Mouse (Mus musculus): ENCODE results near the gene Mad2l2. TPM values are rescaled to one million over a fixed set of nuclear protein-coding genes. Genes with fewer than 3 reads are reported as not detected.
"Not testable (repeated sequence)": the region's sequence is repeated elsewhere in the genome, so short reads cannot be mapped to it uniquely, and the experiment has no call there.

The Mad2l2 gene
- polyA plus RNA-seq, 1 experiment from 2014 or later: 52.7 TPM

DNA sequence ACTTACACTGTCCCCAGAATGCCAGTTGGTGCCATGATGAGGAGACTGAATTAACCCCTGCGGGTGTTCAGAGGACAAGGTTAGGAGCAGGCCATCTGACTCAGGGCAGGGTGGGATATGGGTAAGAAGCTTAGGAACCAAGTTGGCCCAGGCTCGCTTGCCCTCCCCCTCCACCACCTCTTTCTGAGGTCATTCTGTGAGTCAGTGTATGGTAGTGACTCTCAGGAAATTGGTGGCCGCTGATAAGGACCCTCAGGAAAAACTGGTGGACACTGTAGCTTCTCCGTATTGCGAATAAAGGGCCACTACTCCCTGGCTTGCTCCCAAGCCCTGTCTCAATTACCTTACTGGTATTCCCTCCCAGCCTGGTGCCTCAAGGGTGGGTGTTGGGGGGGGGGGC is 21.0 kb upstream of the Mad2l2 start:
- Histone ChIP-seq H3K9ac (no peak overlapping the region), H3K27ac (replicated peaks) (no peak overlapping the region), H3K36me3 (no peaks in the 10 kb centered on the region), H3K27me3 (no peaks in the 10 kb centered on the region; the same call in 1 of the 2 replicates), H3K4me1 (no peaks in the 10 kb centered on the region), H3K4me3 (replicated peaks) (no peak overlapping the region), H3K4me2 (replicated peaks) (no peak overlapping the region), H3K9me3 (replicated peaks) (no peaks in the 10 kb centered on the region)
- ATAC-seq (ENCODE audit: insufficient number of reproducible peaks, low FRiP score, low TSS enrichment, low read depth): no peak
- 77% methylated on average over 5 of the region's 5 CpGs for WGBS

DNA sequence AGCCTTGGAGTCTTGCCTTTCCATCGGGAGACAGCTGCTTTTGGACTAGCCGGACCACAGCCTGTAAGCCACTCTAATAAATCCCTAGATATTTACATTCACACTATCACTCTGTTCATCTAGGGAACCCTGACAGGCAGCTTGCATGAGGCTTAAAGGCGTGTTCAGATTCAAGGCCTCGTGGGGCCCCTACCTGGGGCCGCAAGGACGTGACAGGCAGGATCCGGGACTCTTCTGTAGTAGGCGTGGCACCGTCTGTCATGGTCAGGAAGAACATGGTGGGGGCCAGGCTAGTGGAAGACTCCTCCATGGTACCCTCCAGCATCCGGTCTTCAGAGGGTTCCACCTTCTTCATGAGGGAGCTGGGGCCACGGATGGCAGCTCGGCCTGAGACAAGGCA is 17.7 kb upstream of the Mad2l2 start:
- no peak overlapping the region for H3K4me2 ChIP-seq (replicated peaks)
- no peaks in the 10 kb centered on the region for H3K9me3 ChIP-seq (replicated peaks)
- H3K36me3 ChIP-seq: no peaks in the 10 kb centered on the region
- no peak overlapping the region for H3K9ac ChIP-seq
- no peak for ATAC-seq (ENCODE audit: insufficient number of reproducible peaks, low FRiP score, low TSS enrichment, low read depth)
- H3K27me3 ChIP-seq: peaks cover 9% of the 10 kb centered on the region; the same call in 1 of the 2 replicates
- WGBS: 68% methylated on average over 12 of the region's 12 CpGs
- H3K4me3 ChIP-seq (replicated peaks): no peak overlapping the region
- H3K27ac ChIP-seq (replicated peaks): no peak overlapping the region
- H3K4me1 ChIP-seq: peaks cover 6% of the 10 kb centered on the region; the same call in 1 of the 2 replicates

DNA sequence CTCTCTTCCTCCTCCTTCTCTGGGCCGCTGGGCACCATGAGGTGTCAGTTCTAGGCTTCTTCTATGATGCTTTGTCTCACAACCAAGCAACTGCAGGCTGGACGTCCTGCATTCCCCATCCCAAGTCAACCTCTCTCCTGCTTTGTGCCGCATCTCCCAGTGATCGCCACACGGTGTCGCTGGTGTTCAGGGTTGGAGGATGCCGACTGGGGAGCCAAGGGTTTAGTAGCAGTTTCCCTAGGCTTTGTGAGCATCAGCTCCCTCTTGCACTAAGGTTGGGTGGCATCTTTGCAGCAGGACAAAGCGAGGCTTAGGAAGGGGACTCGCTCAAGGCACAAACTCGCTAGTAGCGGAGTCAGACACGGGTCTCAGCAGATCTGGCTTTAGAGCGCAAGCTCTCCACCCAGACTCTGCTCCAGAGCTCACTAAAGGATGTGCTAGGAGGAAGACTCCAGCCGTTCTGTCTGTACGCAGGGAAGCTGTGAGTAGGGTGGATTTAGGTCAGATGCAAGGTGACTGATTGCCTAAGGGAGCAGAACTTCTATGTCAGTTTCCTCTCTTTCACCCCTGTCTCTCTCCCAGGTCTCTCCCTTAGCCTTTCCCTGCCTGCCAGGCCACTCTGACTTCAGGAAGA is 15.3 kb upstream of the Mad2l2 start:
- WGBS: 5% methylated on average over 15 of the region's 15 CpGs
- ATAC-seq (ENCODE audit: insufficient number of reproducible peaks, low FRiP score, low TSS enrichment, low read depth): no peak
- peak overlapping the region; percentile 21; the same call in 1 of the 2 replicates for H3K4me2 ChIP-seq (replicated peaks)
- no peaks in the 10 kb centered on the region for H3K36me3 ChIP-seq
- peaks cover 9% of the 10 kb centered on the region; the same call in 1 of the 2 replicates for H3K27me3 ChIP-seq
- peaks cover 6% of the 10 kb centered on the region; the same call in 1 of the 2 replicates for H3K4me1 ChIP-seq
- H3K9ac ChIP-seq: no peak overlapping the region
- no peaks in the 10 kb centered on the region for H3K9me3 ChIP-seq (replicated peaks)
- no peak overlapping the region for H3K4me3 ChIP-seq (replicated peaks)
- H3K27ac ChIP-seq (replicated peaks): no peak overlapping the region

DNA sequence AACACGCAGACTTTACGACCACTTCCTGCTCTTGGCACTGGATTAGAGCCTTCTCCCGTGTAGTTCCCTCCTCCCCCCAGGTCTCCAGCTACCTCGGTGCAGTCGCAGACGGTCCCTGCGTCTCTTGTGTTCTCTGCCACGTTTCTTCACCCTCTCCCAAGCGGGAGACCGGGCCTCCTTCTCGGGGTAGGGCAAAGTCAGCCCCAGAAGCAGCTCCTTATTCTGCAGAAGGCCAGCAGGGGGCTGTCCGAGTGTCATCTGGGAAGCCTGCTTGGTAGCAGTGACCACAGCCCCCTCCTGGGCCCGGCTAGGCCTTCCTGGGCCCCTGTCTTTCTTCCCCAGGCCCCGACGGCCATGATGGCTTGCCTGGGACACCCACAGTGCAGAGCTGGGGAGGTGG is 14.7 kb upstream of the Mad2l2 start:
- ATAC-seq (ENCODE audit: insufficient number of reproducible peaks, low FRiP score, low TSS enrichment, low read depth): no peak; the same call in 1 of the 2 replicates
- 3% methylated on average over 15 of the region's 15 CpGs for WGBS
- Histone ChIP-seq H3K27ac (replicated peaks) (no peak overlapping the region), H3K4me2 (replicated peaks) (peak overlapping the region; percentile 17; the same call in 1 of the 2 replicates), H3K27me3 (peaks cover 9% of the 10 kb centered on the region; the same call in 1 of the 2 replicates), H3K36me3 (no peaks in the 10 kb centered on the region), H3K9me3 (replicated peaks) (no peaks in the 10 kb centered on the region), H3K9ac (no peak overlapping the region), H3K4me3 (replicated peaks) (no peak overlapping the region), H3K4me1 (peaks cover 6% of the 10 kb centered on the region; the same call in 1 of the 2 replicates)

DNA sequence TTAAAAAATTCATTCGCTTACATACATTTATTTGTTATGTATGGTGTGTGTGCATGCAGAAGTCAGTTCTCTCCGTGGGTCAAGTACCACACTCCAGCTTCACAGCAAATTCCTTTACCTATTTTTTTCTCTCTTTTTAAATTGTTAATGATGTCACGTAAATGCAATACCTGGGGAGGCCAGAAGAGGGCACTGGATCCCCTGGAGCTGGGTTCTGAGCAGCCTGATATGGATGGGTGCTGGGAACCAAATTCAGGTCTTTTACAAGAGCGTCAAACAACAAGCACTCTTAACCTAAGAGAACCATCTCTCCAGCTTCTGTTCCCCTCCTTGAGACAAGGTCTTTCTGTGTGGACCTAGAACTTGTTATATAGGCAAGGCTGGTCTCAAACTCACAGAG is 13.5 kb upstream of the Mad2l2 start:
- H3K4me3 ChIP-seq (replicated peaks): no peak overlapping the region
- peaks cover 13% of the 10 kb centered on the region; the same call in 1 of the 2 replicates for H3K4me1 ChIP-seq
- H3K9me3 ChIP-seq (replicated peaks): no peaks in the 10 kb centered on the region
- no peak overlapping the region for H3K27ac ChIP-seq (replicated peaks)
- H3K9ac ChIP-seq: no peak overlapping the region
- 78% methylated on average over 4 of the region's 4 CpGs for WGBS
- no peak overlapping the region for H3K4me2 ChIP-seq (replicated peaks)
- no peak for ATAC-seq (ENCODE audit: insufficient number of reproducible peaks, low FRiP score, low TSS enrichment, low read depth)
- peaks cover 9% of the 10 kb centered on the region; the same call in 1 of the 2 replicates for H3K27me3 ChIP-seq
- no peaks in the 10 kb centered on the region for H3K36me3 ChIP-seq

DNA sequence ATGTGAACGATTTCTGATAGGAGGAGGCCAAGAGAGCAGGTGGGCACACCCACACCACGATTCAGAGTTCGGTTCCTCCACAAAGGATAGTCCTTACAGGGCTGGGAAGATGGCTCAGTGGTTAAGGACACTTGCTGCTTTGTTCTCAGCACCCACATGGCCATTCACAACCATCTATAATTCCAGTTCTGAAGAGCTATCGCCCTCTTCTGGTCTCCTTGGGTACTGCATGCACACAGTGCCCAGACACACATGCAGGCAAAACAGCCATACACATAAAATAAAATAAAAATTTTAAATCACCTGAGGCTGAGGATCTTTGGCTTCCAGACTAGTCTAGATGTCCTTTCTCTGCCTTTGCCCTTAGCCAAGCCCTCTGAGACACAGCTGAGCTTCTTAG is 12.8 kb upstream of the Mad2l2 start:
- no peak overlapping the region for H3K4me2 ChIP-seq (replicated peaks)
- H3K9me3 ChIP-seq (replicated peaks): no peaks in the 10 kb centered on the region
- no peak overlapping the region for H3K27ac ChIP-seq (replicated peaks)
- H3K27me3 ChIP-seq: peaks cover 9% of the 10 kb centered on the region; the same call in 1 of the 2 replicates
- ATAC-seq (ENCODE audit: insufficient number of reproducible peaks, low FRiP score, low TSS enrichment, low read depth): no peak
- H3K9ac ChIP-seq: no peak overlapping the region
- WGBS: 74% methylated on average over 4 of the region's 4 CpGs
- peaks cover 17% of the 10 kb centered on the region for H3K4me1 ChIP-seq
- no peak overlapping the region for H3K4me3 ChIP-seq (replicated peaks)
- no peaks in the 10 kb centered on the region for H3K36me3 ChIP-seq

DNA sequence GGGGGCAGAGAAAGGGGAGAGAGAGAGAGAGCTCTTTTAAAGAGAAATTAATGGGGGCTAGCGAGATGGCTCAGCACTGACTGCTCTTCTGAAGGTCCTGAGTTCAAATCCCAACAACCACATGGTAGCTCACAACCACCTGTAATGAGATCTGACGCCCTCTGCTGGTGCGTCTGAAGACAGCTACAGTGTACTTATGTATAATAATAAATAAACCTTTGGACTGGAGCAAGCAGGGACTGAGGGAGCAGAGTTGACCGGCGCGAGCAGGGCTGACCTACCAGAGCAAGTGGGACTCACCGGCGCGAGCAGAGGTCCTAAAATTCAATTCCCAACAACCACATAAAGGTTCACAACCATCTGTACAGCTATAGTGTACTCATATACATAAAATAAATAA is 10.6 kb upstream of the Mad2l2 start:
- peaks cover 21% of the 10 kb centered on the region for H3K4me1 ChIP-seq
- H3K27me3 ChIP-seq; H3K4me2 ChIP-seq (replicated peaks); H3K4me3 ChIP-seq (replicated peaks); ATAC-seq (ENCODE audit: insufficient number of reproducible peaks, low FRiP score, low TSS enrichment, low read depth); H3K9ac ChIP-seq; H3K36me3 ChIP-seq; H3K27ac ChIP-seq (replicated peaks); H3K9me3 ChIP-seq (replicated peaks): not testable (repeated sequence)
- 86% methylated on average over 9 of the region's 9 CpGs for WGBS

DNA sequence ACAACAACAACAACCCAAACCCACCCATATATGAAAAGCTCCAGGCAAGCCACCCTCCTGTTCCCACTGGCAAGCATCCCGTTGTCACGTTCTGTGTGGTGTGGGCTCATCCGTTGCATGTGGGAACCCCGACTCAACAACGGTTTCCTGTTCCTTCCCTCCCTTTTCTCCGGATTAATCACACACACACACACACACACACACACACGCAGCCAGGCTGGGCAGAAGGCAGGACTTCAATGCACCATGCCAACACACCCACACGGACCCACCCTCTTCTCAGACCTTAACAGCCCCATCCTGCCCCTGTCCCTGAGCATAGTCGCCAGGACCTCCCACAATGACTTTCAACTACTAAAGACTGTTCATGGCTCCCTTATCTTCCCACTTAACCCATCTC is 9.6 kb upstream of the Mad2l2 start:
- no peak overlapping the region for H3K4me3 ChIP-seq (replicated peaks)
- no peaks in the 10 kb centered on the region for H3K36me3 ChIP-seq
- 60% methylated on average over 9 of the region's 9 CpGs for WGBS
- no peaks in the 10 kb centered on the region for H3K9me3 ChIP-seq (replicated peaks)
- no peak overlapping the region for H3K9ac ChIP-seq
- H3K4me2 ChIP-seq (replicated peaks): no peak overlapping the region
- no peak for ATAC-seq (ENCODE audit: insufficient number of reproducible peaks, low FRiP score, low TSS enrichment, low read depth)
- H3K4me1 ChIP-seq: peaks cover 16% of the 10 kb centered on the region
- H3K27ac ChIP-seq (replicated peaks): no peak overlapping the region
- peaks cover 2% of the 10 kb centered on the region; the same call in 1 of the 2 replicates for H3K27me3 ChIP-seq

DNA sequence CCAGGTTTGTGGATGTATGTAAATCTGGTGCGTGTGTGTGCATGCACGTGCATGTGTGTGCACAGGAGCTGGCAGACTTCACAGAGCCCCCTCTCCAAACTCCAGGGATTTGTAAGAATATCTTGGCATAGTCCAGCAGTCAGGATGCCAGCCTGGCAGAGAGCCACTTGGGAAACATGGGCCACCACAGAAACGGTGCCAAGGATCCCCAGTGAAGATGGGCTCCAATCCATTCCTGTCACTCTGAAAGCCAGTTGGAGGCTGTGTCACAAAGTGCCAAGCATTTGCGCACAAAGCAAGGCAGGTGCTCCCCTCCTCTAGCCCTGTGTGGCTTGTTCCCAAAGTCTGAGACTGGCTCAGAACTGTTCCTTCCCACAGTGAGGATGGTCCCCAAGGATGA is 8.8 kb upstream of the Mad2l2 start:
- no peak for ATAC-seq (ENCODE audit: insufficient number of reproducible peaks, low FRiP score, low TSS enrichment, low read depth)
- Histone ChIP-seq H3K27ac (replicated peaks) (no peak overlapping the region), H3K9me3 (replicated peaks) (no peaks in the 10 kb centered on the region), H3K9ac (no peak overlapping the region), H3K4me1 (peaks cover 15% of the 10 kb centered on the region), H3K4me2 (replicated peaks) (no peak overlapping the region), H3K36me3 (no peaks in the 10 kb centered on the region), H3K4me3 (replicated peaks) (no peak overlapping the region), H3K27me3 (no peaks in the 10 kb centered on the region)
- WGBS: 71% methylated on average over 4 of the region's 4 CpGs

DNA sequence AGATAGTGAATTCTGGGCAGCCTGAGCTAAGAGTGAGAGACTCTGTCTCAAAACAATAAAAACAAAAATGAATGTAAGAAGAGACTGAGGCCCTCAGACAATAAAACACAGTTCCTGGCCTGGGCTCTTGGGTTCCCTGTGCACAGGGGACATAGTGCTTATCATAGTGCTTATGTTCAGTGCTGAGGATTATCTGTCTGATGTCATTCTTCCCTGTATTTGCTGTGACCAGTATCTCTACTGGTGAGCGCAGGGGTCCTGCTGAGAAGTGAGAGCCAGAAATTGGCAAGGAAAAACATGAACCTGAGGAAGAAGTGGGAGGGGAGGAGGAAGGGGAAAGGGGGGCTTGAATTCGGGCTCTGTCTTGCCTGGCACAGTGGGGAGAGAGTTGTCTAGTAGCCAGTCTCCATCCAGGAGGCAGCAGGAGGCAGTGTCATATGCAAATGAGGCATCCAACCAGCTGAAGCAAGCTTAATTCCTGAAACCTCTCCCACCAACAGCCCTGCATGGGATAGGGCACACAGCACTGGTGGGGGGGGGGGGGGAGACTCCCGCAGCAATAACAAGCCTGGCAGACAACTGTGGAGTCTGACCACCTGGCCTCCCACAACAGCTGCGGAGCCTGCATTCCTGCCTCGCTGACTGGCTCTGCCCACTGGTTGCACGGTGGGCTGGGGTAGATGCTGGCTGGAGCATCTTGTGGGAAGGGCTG is 8.0 kb upstream of the Mad2l2 start:
- Histone ChIP-seq H3K27ac (replicated peaks) (no peak overlapping the region), H3K36me3 (no peaks in the 10 kb centered on the region), H3K4me1 (peaks cover 15% of the 10 kb centered on the region), H3K27me3 (no peaks in the 10 kb centered on the region), H3K4me3 (replicated peaks) (no peak overlapping the region), H3K4me2 (replicated peaks) (no peak overlapping the region), H3K9ac (no peak overlapping the region), H3K9me3 (replicated peaks) (no peaks in the 10 kb centered on the region)
- WGBS: 15% methylated on average over 6 of the region's 6 CpGs
- peak; percentile 61 for ATAC-seq (ENCODE audit: insufficient number of reproducible peaks, low FRiP score, low TSS enrichment, low read depth)

DNA sequence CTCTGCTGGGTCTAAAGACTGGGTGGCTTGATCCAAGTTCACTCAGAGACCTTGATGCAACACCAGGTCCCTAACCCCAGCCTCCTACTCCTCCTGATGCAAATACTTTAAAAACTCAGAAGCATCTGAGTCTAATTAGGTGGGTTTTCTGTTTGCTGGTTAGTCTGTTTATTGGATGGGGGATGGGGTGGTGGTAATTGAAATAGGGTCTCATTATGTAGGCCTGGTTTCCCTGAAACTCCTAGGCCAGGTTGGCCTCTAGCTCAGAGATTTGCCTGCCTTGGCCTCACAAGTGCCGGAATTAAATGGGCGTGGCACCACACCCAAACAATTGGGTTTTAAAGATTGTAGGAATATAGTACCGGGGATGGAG is 7.5 kb upstream of the Mad2l2 start:
- peaks cover 15% of the 10 kb centered on the region for H3K4me1 ChIP-seq
- no peaks in the 10 kb centered on the region for H3K27me3 ChIP-seq
- H3K4me2 ChIP-seq (replicated peaks): no peak overlapping the region
- H3K9me3 ChIP-seq (replicated peaks): no peaks in the 10 kb centered on the region
- H3K9ac ChIP-seq: no peak overlapping the region
- no peak overlapping the region for H3K27ac ChIP-seq (replicated peaks)
- H3K4me3 ChIP-seq (replicated peaks): no peak overlapping the region
- 52% methylated on average over 3 of the region's 3 CpGs for WGBS
- ATAC-seq (ENCODE audit: insufficient number of reproducible peaks, low FRiP score, low TSS enrichment, low read depth): no peak
- no peaks in the 10 kb centered on the region for H3K36me3 ChIP-seq

All from embryonic facial prominence, embryonic 15.5 days (tissue).